Mouse (Mus musculus) frontal cortex, postnatal 10 days (tissue): ENCODE measurements around the gene Synj2bp.
"Not testable (repeated sequence)": the region's sequence is repeated elsewhere in the genome, so short reads cannot be mapped to it uniquely, and the experiment has no call there.

Experiments
- DNase-seq, 2 experiments: peaks; one replicate each; pipeline ENCODE4 v3.0.0; 2022; ENCODE audit warnings: low spot score in 2 of 2, mixed read lengths in 1 of 2

Synj2bp gene

GRCm38 (mm10) chr12:81532316-81533028 lies at the start of gene Synj2bp, which contains the start of gene Gm20498:
Gene Synj2bp (minus strand): TSS chr12:81532911.
Gene Gm20498 (minus strand): TSS chr12:81532905.
- DNase-seq = peak; percentile 66 to 83

GRCm38 (mm10) chr12:81568374-81568773 lies 35.7 kb upstream of the Synj2bp start, which contains the start of gene Adam21:
Gene Adam21 (minus strand): TSS chr12:81568474.
- no peak for DNase-seq

- no peak for DNase-seq
These were observed 35.2 kb upstream of the Synj2bp start for GRCm38 (mm10) chr12:81567931-81568330.

GRCm38 (mm10) chr12:81564173-81564572 lies 31.5 kb upstream of the Synj2bp start:
- no peak for DNase-seq

- DNase-seq = no peak
These were observed 16.6 kb upstream of the Synj2bp start for GRCm38 (mm10) chr12:81549286-81549685.

GRCm38 (mm10) chr12:81547163-81547562 lies 14.5 kb upstream of the Synj2bp start:
- DNase-seq = no peak

GRCm38 (mm10) chr12:81533029-81533419 lies 313 bp upstream of the Synj2bp start:
- DNase-seq = no peak

GRCm38 (mm10) chr12:81530587-81530986 lies 2.1 kb downstream of the Synj2bp start:
- DNase-seq = not testable (repeated sequence)

- DNase-seq = not testable (repeated sequence)
These were observed 35.8 kb downstream of the Synj2bp start for GRCm38 (mm10) chr12:81496906-81497305.

GRCm38 (mm10) chr12:81490491-81490890 lies 42.2 kb downstream of the Synj2bp start:
- DNase-seq = no peak

GRCm38 (mm10) chr12:81485311-81485710 lies 47.4 kb downstream of the Synj2bp start:
- DNase-seq = peak in 1 of 2 experiments; percentile 14

GRCm38 (mm10) chr12:81484727-81485191 lies 48.0 kb downstream of the Synj2bp start, which contains the start of gene Cox16:
Gene Cox16 (minus strand): TSS chr12:81485127.
- peak; percentile 77 to 84 for DNase-seq

- no peak for DNase-seq
These were observed 48.5 kb downstream of the Synj2bp start for GRCm38 (mm10) chr12:81484212-81484611.

GRCm38 (mm10) chr12:81483656-81484055 lies 49.1 kb downstream of the Synj2bp start:
- DNase-seq = no peak

GRCm38 (mm10) chr12:81459051-81459450 lies 73.7 kb downstream of the Synj2bp start:
- DNase-seq = not testable (repeated sequence)
